Mouse (Mus musculus) heart, embryonic 10.5 days (tissue): Measurements from ENCODE around the gene Speer4a. TPM values are rescaled to one million over a fixed set of nuclear protein-coding genes. Genes with fewer than 3 reads are reported as not detected.
"Not testable (repeated sequence)": the region's sequence is repeated elsewhere in the genome, so short reads cannot be mapped to it uniquely, and the experiment has no call there.

Experiments
- DNase-seq: peaks from one replicate; pipeline ENCODE4 v3.0.0-alpha.2; 2017; ENCODE audit warnings: low spot score
- H3K27ac ChIP-seq: fragments of 300-500 bp; sonication (generic); 2 replicates; pipeline ENCODE4 v1.5.1; 2016; ENCODE audit warnings: mild to moderate bottlenecking
- H3K27me3 ChIP-seq: fragments of 300-500 bp; sonication (generic); 2 replicates; pipeline ENCODE4 v1.6.1; 2016; ENCODE audit warnings: mild to moderate bottlenecking; ENCODE audit not compliant: poor library complexity, insufficient read depth, severe bottlenecking
- H3K36me3 ChIP-seq: fragments of 300-500 bp; sonication (generic); 2 replicates; pipeline ENCODE4 v1.6.1; 2016; ENCODE audit warnings: mild to moderate bottlenecking, moderate library complexity
- H3K4me1 ChIP-seq: fragments of 300-500 bp; sonication (generic); 2 replicates; pipeline ENCODE4 v1.6.1; 2016; ENCODE audit warnings: mild to moderate bottlenecking
- H3K4me3 ChIP-seq: fragments of 300-500 bp; sonication (generic); 2 replicates; pipeline ENCODE4 v1.5.1; 2016; ENCODE audit warnings: mild to moderate bottlenecking, moderate library complexity
- H3K9me3 ChIP-seq: fragments of 300-500 bp; sonication (generic); 2 replicates; pipeline ENCODE4 v1.6.1; 2016; ENCODE audit warnings: mild to moderate bottlenecking, moderate library complexity
- WGBS: fragments of 180-500 bp; shearing (Covaris S2); methylation state at CpG from one replicate; pipeline ENCODE4 v1.1.7; 2016; 5-methylcytosine and 5-hydroxymethylcytosine counted together
- polyA plus RNA-seq: library from polyadenylated mRNA; unstranded; fragments of >200 nt; fragmentation: Nextera tagmentation; extraction: Ambion mirVana; gene quantifications from 2 replicates; pipeline ENCODE4 v1.2.1, GENCODE M21; 2016

The Speer4a gene
- 0.05 and 0.26 TPM in 2 replicates for polyA plus RNA-seq

DNA sequence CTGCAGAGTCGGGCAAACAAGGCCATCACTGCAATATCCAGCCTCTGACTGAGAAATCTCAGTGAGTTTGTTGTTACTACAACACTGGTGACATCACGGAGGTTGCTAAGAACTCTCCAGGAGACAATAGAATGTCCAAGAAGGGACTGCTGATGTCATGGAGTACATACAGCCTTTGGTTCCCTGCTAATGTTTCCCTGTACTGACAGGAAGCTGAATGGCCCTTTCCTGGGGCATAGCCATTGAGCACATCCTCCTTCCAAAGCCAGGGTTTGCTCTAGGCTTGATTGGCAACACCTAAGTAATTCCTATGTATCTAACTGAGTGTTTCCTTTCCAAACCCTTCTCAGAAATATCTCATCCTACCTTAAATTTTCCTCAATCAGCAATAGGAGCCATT lies at the start of gene Speer4a:
Speer4a (minus strand) TSS at position 101 of the 400 bp plus-strand sequence.
- H3K9me3 ChIP-seq, H3K27ac ChIP-seq, H3K4me1 ChIP-seq, H3K4me3 ChIP-seq, DNase-seq, H3K36me3 ChIP-seq, H3K27me3 ChIP-seq: not testable (repeated sequence)
- 69% methylated on average over 2 of the region's 2 CpGs for WGBS

GRCm38 (mm10) chr5:26079023-26079422 lies 39.7 kb upstream of the Speer4a start:
- not testable (repeated sequence) for H3K27ac ChIP-seq, H3K27me3 ChIP-seq, H3K4me3 ChIP-seq, DNase-seq, H3K36me3 ChIP-seq, H3K9me3 ChIP-seq, H3K4me1 ChIP-seq

DNA sequence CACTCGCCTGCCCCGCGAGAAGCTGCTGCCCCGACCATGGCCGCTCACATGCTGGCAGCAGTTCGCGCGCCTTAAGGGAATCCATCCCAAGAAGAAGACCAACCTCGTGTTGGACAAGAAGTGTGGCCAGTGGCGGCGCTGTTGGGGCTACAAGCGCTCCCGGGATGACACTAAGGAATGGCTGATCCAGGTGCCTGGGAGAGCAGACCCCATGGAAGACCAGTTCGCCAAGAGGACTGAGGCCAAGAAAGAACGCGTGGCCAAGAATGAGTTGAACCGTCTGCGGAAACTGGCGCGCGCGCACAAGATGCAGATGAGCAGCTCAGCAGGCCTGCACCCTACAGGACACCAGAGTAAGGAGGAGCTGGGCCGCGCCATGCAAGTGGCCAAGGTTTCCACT lies 31.4 kb upstream of the Speer4a start:
- no peak for DNase-seq
- Histone ChIP-seq H3K27me3 (no peaks in the 10 kb centered on the region), H3K4me3 (no peak overlapping the region), H3K36me3 (no peaks in the 10 kb centered on the region), H3K9me3 (no peaks in the 10 kb centered on the region; the same call in 1 of the 2 replicates), H3K27ac (no peak overlapping the region), H3K4me1 (no peaks in the 10 kb centered on the region; the same call in 1 of the 2 replicates)
- 75% methylated on average over 24 of the region's 24 CpGs for WGBS

- DNase-seq, H3K27me3 ChIP-seq: not testable (repeated sequence)
- no CpG with 5 or more reads among the region's 2 CpGs for WGBS
Observed at GRCm38 (mm10) chr5:26058481-26058880, 19.1 kb upstream of the Speer4a start, which contains the start of gene Gm7347. TSS of gene Gm7347 (minus strand) at chr5:26058581.

DNA sequence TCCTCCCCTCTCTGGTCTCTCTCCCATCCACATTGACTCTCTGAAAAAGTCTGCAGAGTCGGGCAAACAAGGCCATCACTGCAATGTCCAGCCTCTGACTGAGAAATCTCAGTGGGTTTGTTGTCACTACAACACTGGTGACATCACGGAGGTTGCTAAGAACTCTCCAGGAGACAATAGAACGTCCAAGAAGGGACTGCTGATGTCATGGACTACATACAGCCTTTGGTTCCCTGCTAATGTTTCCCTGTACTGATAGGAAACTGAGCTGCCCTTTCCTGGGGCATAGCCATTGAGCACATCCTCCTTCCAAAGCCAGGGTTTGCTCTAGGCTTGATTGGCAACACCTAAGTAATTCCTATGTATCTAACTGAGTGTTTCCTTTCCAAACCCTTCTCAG lies 16.5 kb downstream of the Speer4a start, which contains the start of gene Gm5862:
Gm5862 (minus strand) TSS at position 101 of the 400 bp plus-strand sequence.
- no CpG with 5 or more reads among the region's 3 CpGs for WGBS
- not testable (repeated sequence) for H3K27me3 ChIP-seq, DNase-seq, H3K4me1 ChIP-seq, H3K9me3 ChIP-seq, H3K27ac ChIP-seq, H3K4me3 ChIP-seq, H3K36me3 ChIP-seq

More at GRCm38 (mm10) chr5:26058481-26058880, 19.1 kb upstream of the Speer4a start, which contains the start of gene Gm7347:
- H3K9me3 ChIP-seq, H3K4me1 ChIP-seq, H3K4me3 ChIP-seq, H3K36me3 ChIP-seq, H3K27ac ChIP-seq: not testable (repeated sequence)

GRCm38 (mm10) chr5:26007697-26008096 lies 31.7 kb downstream of the Speer4a start:
- H3K9me3 ChIP-seq, H3K4me1 ChIP-seq, H3K27ac ChIP-seq, H3K36me3 ChIP-seq, DNase-seq, H3K4me3 ChIP-seq: not testable (repeated sequence)
- H3K27me3 ChIP-seq, result peaks cover 10% of the 10 kb centered on the region
- WGBS, result 52% methylated on average over 7 of the region's 7 CpGs

- peaks cover 10% of the 10 kb centered on the region for H3K27me3 ChIP-seq
- 14% methylated on average over 45 of the region's 45 CpGs for WGBS
- H3K36me3 ChIP-seq, H3K27ac ChIP-seq, H3K4me1 ChIP-seq, H3K9me3 ChIP-seq: not testable (repeated sequence)
- peak overlapping the region; percentile 51 for H3K4me3 ChIP-seq
- peak; percentile 83 for DNase-seq
Observed at GRCm38 (mm10) chr5:26006937-26007695, 32.2 kb downstream of the Speer4a start.

- H3K4me3 ChIP-seq, H3K36me3 ChIP-seq, H3K9me3 ChIP-seq, DNase-seq, H3K4me1 ChIP-seq, H3K27ac ChIP-seq: not testable (repeated sequence)
- WGBS, result 92% methylated on average over 1 of the region's 2 CpGs
- peaks cover 10% of the 10 kb centered on the region for H3K27me3 ChIP-seq
Observed at GRCm38 (mm10) chr5:26004698-26005097, 34.7 kb downstream of the Speer4a start, which contains the start of gene Gm1979. TSS of gene Gm1979 (minus strand) at chr5:26004798.

- H3K4me1 ChIP-seq, H3K27ac ChIP-seq, DNase-seq, H3K36me3 ChIP-seq, H3K9me3 ChIP-seq, H3K27me3 ChIP-seq, H3K4me3 ChIP-seq: not testable (repeated sequence)
- WGBS, result no CpG with 5 or more reads among the region's 3 CpGs
Observed at GRCm38 (mm10) chr5:25988550-25988949, 50.8 kb downstream of the Speer4a start, which contains the start of gene Gm21698. TSS of gene Gm21698 (minus strand) at chr5:25988650.

Other genes with a start within 250 kb of the Speer4a start
- gene Gm21663, start 97.2 kb downstream of the Speer4a start, polyA plus RNA-seq, result not detected in 2 replicates
- gene Gm21671, start 85.1 kb downstream of the Speer4a start, polyA plus RNA-seq, result 0.15 TPM in 1 of 2 replicates, not detected in the other
- gene Gm21680, start 66.9 kb downstream of the Speer4a start, polyA plus RNA-seq, result 0.09 and 0.20 TPM in 2 replicates
- 0.26 TPM in 1 of 2 replicates, not detected in the other for gene Gm21698, start 50.9 kb downstream of the Speer4a start, polyA plus RNA-seq
- gene Gm1979, start 34.8 kb downstream of the Speer4a start, polyA plus RNA-seq, result 0.14 and 0.18 TPM in 2 replicates
- 0.14 TPM in 1 of 2 replicates, not detected in the other for gene Gm5862, start 16.6 kb downstream of the Speer4a start, polyA plus RNA-seq
- not detected in 2 replicates for gene Gm7347, start 19.0 kb upstream of the Speer4a start, polyA plus RNA-seq
- gene Gm10471, start 49.7 kb upstream of the Speer4a start, polyA plus RNA-seq, result not detected in 2 replicates
- 0.33 TPM in 1 of 2 replicates, not detected in the other for gene 5031410I06Rik, start 65.8 kb upstream of the Speer4a start, polyA plus RNA-seq
- gene Gm10220, start 81.9 kb upstream of the Speer4a start, polyA plus RNA-seq, result not detected in 2 replicates
- gene Gm7361, start 218.1 kb upstream of the Speer4a start, polyA plus RNA-seq, result not detected in 2 replicates